Mouse (Mus musculus) embryonic facial prominence, embryonic 14.5 days (tissue): ENCODE results near the gene Tcte2. TPM values are rescaled to one million over a fixed set of nuclear protein-coding genes. Genes with fewer than 3 reads are reported as not detected.
"Not testable (repeated sequence)": the region's sequence is repeated elsewhere in the genome, so short reads cannot be mapped to it uniquely, and the experiment has no call there.

ENCODE experiments used
- ATAC-seq: fragments of 200-750 bp; cut with Nextera tagmentation; 2 replicates; pipeline ENCODE4 v1.8.0; 2017; ENCODE audit warnings: low read depth, moderate number of reproducible peaks, moderate TSS enrichment
- DNase-seq: peaks from one replicate; pipeline ENCODE4 v3.0.0-alpha.2; 2015; ENCODE audit warnings: low spot score
- H3K27ac ChIP-seq: fragments of 300-500 bp; sonication (generic); replicated peaks from 2 replicates; pipeline ENCODE4 v1.5.1; 2014; ENCODE audit warnings: low read depth, mild to moderate bottlenecking, low read length, moderate library complexity
- H3K27me3 ChIP-seq: fragments of 300-500 bp; sonication (generic); replicated peaks from 2 replicates; pipeline ENCODE4 v1.6.1; 2014; ENCODE audit warnings: low read length; ENCODE audit not compliant: control insufficient read depth, insufficient read depth
- H3K36me3 ChIP-seq: fragments of 300-500 bp; sonication (generic); 2 replicates; pipeline ENCODE4 v1.6.1; 2014; ENCODE audit warnings: low read length, mixed read lengths; ENCODE audit not compliant: control insufficient read depth, insufficient read depth
- H3K4me1 ChIP-seq: fragments of 300-500 bp; sonication (generic); 2 replicates; pipeline ENCODE4 v1.6.1; 2014; ENCODE audit warnings: antibody characterized with exemption, low read length; ENCODE audit not compliant: control insufficient read depth, insufficient read depth
- H3K4me2 ChIP-seq: fragments of 300-500 bp; sonication (generic); 2 replicates; pipeline ENCODE4 v1.6.1; 2014; ENCODE audit warnings: low read depth, mild to moderate bottlenecking, low read length, moderate library complexity, mixed read lengths
- H3K4me3 ChIP-seq: fragments of 300-500 bp; sonication (generic); 2 replicates; pipeline ENCODE4 v1.5.1; 2014; ENCODE audit warnings: low read depth, mild to moderate bottlenecking, low read length
- H3K9ac ChIP-seq: fragments of 300-500 bp; sonication (generic); 2 replicates; pipeline ENCODE4 v1.6.1; 2014; ENCODE audit warnings: low read depth, mild to moderate bottlenecking, low read length, moderate library complexity, mixed read lengths
- H3K9me3 ChIP-seq: fragments of 300-500 bp; sonication (generic); 2 replicates; pipeline ENCODE4 v1.6.1; 2016; ENCODE audit warnings: low read length; ENCODE audit not compliant: control insufficient read depth
- WGBS: fragments of 180-500 bp; shearing (Covaris S2); extraction: QIAGEN DNeasy Blood & Tissue Kit; methylation state at CpG from one replicate; pipeline ENCODE4 v1.1.7; 2014; 5-methylcytosine and 5-hydroxymethylcytosine counted together
- polyA plus RNA-seq: library from polyadenylated mRNA; unstranded; fragments of >200 nt; fragmentation: Nextera tagmentation; extraction: Ambion mirVana; gene quantifications from 2 replicates; pipeline ENCODE4 v1.2.1, GENCODE M21; 2014

Tcte2 gene
- polyA plus RNA-seq, 1 experiment from 2014 or later = 3.2 TPM

- Histone ChIP-seq H3K4me1 (no peaks in the 10 kb centered on the region), H3K36me3 (no peaks in the 10 kb centered on the region), H3K4me3 (no peak overlapping the region), H3K4me2 (no peak overlapping the region), H3K9me3 (0 out of 2 replicates have a peak, but pooled peaks cover 5% of the 10 kb centered on the region), H3K27me3 (no peaks in the 10 kb centered on the region), H3K27ac (no peak overlapping the region), H3K9ac (no peak overlapping the region)
- ATAC-seq (no peak), DNase-seq (no peak)
- 77% methylated on average over 2 of the region's 2 CpGs for WGBS
Observed at GRCm38 (mm10) chr17:13777676-13778075, 16.1 kb upstream of the Tcte2 start.

- 93% methylated on average over 3 of the region's 3 CpGs for WGBS
- DNase-seq = no peak
- Histone ChIP-seq H3K27me3 (no peaks in the 10 kb centered on the region), H3K9ac (no peak overlapping the region), H3K36me3 (no peaks in the 10 kb centered on the region), H3K4me3 (no peak overlapping the region), H3K27ac (no peak overlapping the region), H3K9me3 (no peaks in the 10 kb centered on the region), H3K4me2 (no peak overlapping the region), H3K4me1 (no peaks in the 10 kb centered on the region)
- no peak for ATAC-seq
Observed at GRCm38 (mm10) chr17:13769256-13769655, 7.6 kb upstream of the Tcte2 start.

GRCm38 (mm10) chr17:13768531-13768930 lies 6.9 kb upstream of the Tcte2 start:
- 88% methylated on average over 1 of the region's 1 CpGs for WGBS
- no peak overlapping the region for H3K9ac ChIP-seq
- H3K4me1 ChIP-seq = no peaks in the 10 kb centered on the region
- H3K27ac ChIP-seq = no peak overlapping the region
- H3K9me3 ChIP-seq = no peaks in the 10 kb centered on the region
- ATAC-seq (no peak), DNase-seq (no peak)
- no peak overlapping the region for H3K4me3 ChIP-seq
- H3K36me3 ChIP-seq = no peaks in the 10 kb centered on the region
- H3K27me3 ChIP-seq = no peaks in the 10 kb centered on the region
- no peak overlapping the region for H3K4me2 ChIP-seq

- not testable (repeated sequence) for H3K4me3 ChIP-seq, H3K4me2 ChIP-seq, ATAC-seq, H3K9me3 ChIP-seq, H3K9ac ChIP-seq, H3K27me3 ChIP-seq, DNase-seq, H3K27ac ChIP-seq, H3K4me1 ChIP-seq, H3K36me3 ChIP-seq
- WGBS = 94% methylated on average over 2 of the region's 2 CpGs
Observed at GRCm38 (mm10) chr17:13764911-13765310, 3.3 kb upstream of the Tcte2 start.

GRCm38 (mm10) chr17:13763819-13764218 lies 2.2 kb upstream of the Tcte2 start:
- DNase-seq (no peak), ATAC-seq (no peak)
- Histone ChIP-seq H3K27ac (no peak overlapping the region), H3K36me3 (no peaks in the 10 kb centered on the region), H3K4me3 (no peak overlapping the region), H3K4me2 (no peak overlapping the region), H3K9me3 (no peaks in the 10 kb centered on the region), H3K27me3 (no peaks in the 10 kb centered on the region), H3K4me1 (0 out of 2 replicates have a peak, but pooled peaks cover 4% of the 10 kb centered on the region), H3K9ac (no peak overlapping the region)
- WGBS = 76% methylated on average over 1 of the region's 1 CpGs

GRCm38 (mm10) chr17:13760675-13761178 lies 898 bp downstream of the Tcte2 start:
- Histone ChIP-seq H3K9ac (peak overlapping the region; percentile 86), H3K27me3 (no peaks in the 10 kb centered on the region), H3K36me3 (no peaks in the 10 kb centered on the region), H3K27ac (peak overlapping the region; percentile 85), H3K4me1 (0 out of 2 replicates have a peak, but pooled peaks cover 4% of the 10 kb centered on the region), H3K4me3 (peak overlapping the region; percentile 86), H3K9me3 (no peaks in the 10 kb centered on the region), H3K4me2 (peak overlapping the region; percentile 98)
- ATAC-seq (peak; percentile 31), DNase-seq (no peak)
- WGBS = 0% methylated on average over 2 of the region's 72 CpGs

- under 1% methylated on average over 26 of the region's 108 CpGs for WGBS
- H3K4me1 ChIP-seq = 0 out of 2 replicates have a peak, but pooled peaks cover 4% of the 10 kb centered on the region
- H3K9me3 ChIP-seq = no peaks in the 10 kb centered on the region
- ATAC-seq (peak; percentile 92), DNase-seq (peak; percentile 91)
- H3K36me3 ChIP-seq = no peaks in the 10 kb centered on the region
- peak within 1 kb of the TSS; percentile 98 for H3K4me2 ChIP-seq
- H3K4me3 ChIP-seq = peak within 1 kb of the TSS; percentile 86
- H3K27ac ChIP-seq = peak within 1 kb of the TSS; percentile 85
- H3K27me3 ChIP-seq = no peaks in the 10 kb centered on the region
- H3K9ac ChIP-seq = peak within 1 kb of the TSS; percentile 86
Observed at GRCm38 (mm10) chr17:13759853-13760627, 1.6 kb downstream of the Tcte2 start, which contains the start of gene Afdn. Gene Afdn (plus strand): TSS chr17:13760539.

- Histone ChIP-seq H3K4me2 (peak overlapping the region; percentile 98), H3K27ac (peak overlapping the region; percentile 85), H3K9ac (peak overlapping the region; percentile 81), H3K36me3 (no peaks in the 10 kb centered on the region), H3K9me3 (no peaks in the 10 kb centered on the region), H3K4me1 (0 out of 2 replicates have a peak, but pooled peaks cover 4% of the 10 kb centered on the region), H3K4me3 (peak overlapping the region; percentile 86), H3K27me3 (no peaks in the 10 kb centered on the region)
- WGBS = 11% methylated on average over 13 of the region's 13 CpGs
- peak; percentile 47 for DNase-seq
- ATAC-seq = no peak
Observed at GRCm38 (mm10) chr17:13759156-13759852, 2.3 kb downstream of the Tcte2 start.
